Mouse (Mus musculus) regulatory T cell (primary cell): Measurements from ENCODE around the gene Slc44a5.
"Not testable (repeated sequence)": the region's sequence is repeated elsewhere in the genome, so short reads cannot be mapped to it uniquely, and the experiment has no call there.

Experiments
- in situ Hi-C: fragments of 300-600 bp; cut with MboI, MseI; formaldehyde crosslinking; loops from one replicate; pipeline ENCODE4 v1.15.1; 2025; ENCODE audit warnings: high pct_unique_total_duplicates

Slc44a5 gene

DNA sequence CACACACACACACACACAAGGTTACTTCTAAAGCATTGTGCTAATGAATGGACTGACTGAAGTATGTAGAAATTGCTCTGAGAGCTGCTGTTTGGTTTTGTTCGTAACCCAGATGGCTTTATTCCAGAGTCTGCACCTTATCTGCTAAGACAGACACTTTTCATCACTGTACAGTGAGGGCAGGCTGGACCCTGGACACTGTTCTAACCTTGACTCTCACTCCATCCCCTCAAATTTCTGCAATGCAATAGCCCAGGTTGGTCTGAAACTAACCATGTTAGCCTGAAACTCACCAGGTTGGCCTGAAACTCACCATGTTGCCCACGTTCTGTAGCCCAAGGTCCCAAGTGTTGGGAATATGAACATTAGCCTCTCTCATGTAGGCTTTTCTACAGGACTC lies 239.3 kb downstream of the Slc44a5 start:
- in situ Hi-C loops: no loop called here

GRCm38 (mm10) chr3:154215309-154215708 lies 242.1 kb downstream of the Slc44a5 start:
- in situ Hi-C loops: no loop called here

DNA sequence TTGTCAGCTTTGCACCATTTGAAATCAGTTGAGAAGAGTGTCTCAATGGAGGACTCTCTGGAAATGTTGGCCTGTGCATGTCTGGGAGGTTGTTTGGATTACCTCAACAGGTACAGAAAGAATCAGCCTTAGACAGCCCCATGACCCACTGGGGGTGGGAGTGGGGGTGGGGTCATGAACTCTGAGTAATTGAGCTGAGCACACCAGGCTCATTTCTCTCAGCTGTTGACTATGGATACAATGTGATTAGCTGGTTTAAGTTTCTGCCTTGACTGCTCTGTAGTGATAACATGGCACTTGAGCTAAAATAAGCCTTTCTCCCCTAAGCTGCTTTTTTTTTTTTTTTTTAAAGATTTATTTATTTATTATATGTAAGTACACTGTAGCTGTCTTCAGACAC lies 242.5 kb downstream of the Slc44a5 start:
- in situ Hi-C loops: no loop called here

GRCm38 (mm10) chr3:154222141-154222591 lies 248.9 kb downstream of the Slc44a5 start:
- in situ Hi-C loops: no loop called here

GRCm38 (mm10) chr3:154222688-154223087 lies 249.5 kb downstream of the Slc44a5 start:
- in situ Hi-C loops: no loop called here

GRCm38 (mm10) chr3:154226100-154226752 lies 253.0 kb downstream of the Slc44a5 start:
- in situ Hi-C loops: loop anchor here (5.0 kb wide), 1 partner anchor 264 kb away; no protein-coding TSS in a partner anchor

GRCm38 (mm10) chr3:154244932-154245331 lies 271.7 kb downstream of the Slc44a5 start:
- in situ Hi-C loops: no loop called here

- in situ Hi-C loops: no loop called here
Observed at GRCm38 (mm10) chr3:154251486-154251885, 278.2 kb downstream of the Slc44a5 start.

GRCm38 (mm10) chr3:154252219-154252618 lies 279.0 kb downstream of the Slc44a5 start:
- in situ Hi-C loops: no loop called here

GRCm38 (mm10) chr3:154254187-154254586 lies 281.0 kb downstream of the Slc44a5 start:
- in situ Hi-C loops: not testable (repeated sequence)

DNA sequence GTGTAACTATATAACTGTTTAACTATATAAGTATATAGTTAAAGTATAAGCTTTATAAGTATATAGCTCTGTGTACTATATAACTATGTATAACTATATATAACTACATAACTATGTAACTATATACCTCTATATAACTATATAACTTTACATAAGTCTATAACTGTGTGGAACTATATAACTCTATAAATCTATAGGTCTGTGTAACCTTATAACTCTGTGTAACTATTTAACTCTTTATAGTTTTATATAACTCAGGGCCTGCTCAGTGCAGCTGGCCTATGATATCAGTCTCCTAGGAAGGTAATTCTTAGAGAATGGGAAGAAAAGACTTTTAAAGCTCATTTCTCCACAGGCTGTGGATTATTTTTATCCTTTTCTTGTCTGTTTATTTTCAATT lies 284.1 kb downstream of the Slc44a5 start:
- in situ Hi-C loops: no loop called here

GRCm38 (mm10) chr3:154268313-154268712 lies 295.1 kb downstream of the Slc44a5 start:
- in situ Hi-C loops: loop anchor here (5.0 kb wide), 1 partner anchor 309 kb away; no protein-coding TSS in a partner anchor

- in situ Hi-C loops: loop anchor here (5.0 kb wide), 1 partner anchor 307 kb away; no protein-coding TSS in a partner anchor
Observed at GRCm38 (mm10) chr3:154269757-154270366, 296.6 kb downstream of the Slc44a5 start.

DNA sequence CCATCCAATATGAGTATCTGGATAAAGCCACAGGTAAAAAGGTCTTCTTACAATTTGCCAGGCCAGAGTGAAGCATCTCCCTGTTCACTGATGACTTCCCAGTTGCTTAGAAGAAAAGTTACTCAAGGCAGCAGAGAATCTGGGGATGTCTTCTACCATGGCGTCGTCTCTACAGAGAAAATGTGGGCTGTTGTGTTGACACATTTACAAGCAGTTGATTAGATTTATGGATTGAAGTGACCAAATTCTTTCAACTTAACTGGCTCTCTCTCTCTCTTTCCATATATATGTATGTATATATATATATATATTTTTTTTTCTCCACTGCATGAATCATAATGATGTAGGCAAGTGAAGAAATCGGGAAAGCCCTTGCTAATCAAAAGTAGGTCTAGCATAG lies 301.4 kb downstream of the Slc44a5 start:
- in situ Hi-C loops: no loop called here

DNA sequence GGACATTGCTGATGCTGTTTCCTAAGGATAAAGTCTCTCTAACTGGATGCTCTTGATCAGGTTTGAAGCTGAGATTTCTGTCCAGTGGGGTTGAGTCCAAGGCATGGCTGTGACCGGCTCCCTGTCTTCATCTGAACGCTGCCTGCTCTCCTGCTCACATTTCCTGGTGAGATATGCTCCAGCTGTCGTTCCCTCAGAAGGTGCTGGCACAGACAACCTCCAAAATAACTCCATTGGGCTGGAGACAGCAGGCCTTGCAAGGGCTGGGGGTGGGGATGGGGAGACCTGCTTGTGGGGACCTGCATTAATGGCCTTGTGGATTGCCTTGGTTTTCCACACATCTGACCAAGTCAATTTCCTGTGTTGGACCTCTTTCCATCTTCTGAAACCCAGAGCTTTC lies 311.0 kb downstream of the Slc44a5 start:
- in situ Hi-C loops: no loop called here

- in situ Hi-C loops: no loop called here
Observed at GRCm38 (mm10) chr3:154285351-154285750, 312.1 kb downstream of the Slc44a5 start.

DNA sequence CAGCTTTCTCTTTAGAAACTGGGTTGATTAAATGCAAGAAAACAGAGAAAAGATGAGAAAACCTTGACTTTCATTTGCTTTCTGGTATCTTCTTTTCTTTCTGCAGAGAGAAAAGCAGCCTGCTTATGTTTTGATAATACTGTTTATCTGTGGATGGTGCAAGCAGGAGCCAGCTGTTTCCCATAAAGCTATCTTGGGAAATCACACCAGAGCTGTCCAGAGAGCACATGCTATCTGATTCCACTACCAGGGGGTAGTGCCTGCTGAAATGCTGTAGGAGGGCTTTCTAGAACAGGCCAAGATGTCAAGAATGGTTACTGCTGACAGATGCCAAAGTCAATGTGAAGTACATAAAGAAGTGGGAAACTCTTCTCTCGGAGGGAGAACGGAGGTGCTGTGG lies 314.0 kb downstream of the Slc44a5 start:
- in situ Hi-C loops: no loop called here

DNA sequence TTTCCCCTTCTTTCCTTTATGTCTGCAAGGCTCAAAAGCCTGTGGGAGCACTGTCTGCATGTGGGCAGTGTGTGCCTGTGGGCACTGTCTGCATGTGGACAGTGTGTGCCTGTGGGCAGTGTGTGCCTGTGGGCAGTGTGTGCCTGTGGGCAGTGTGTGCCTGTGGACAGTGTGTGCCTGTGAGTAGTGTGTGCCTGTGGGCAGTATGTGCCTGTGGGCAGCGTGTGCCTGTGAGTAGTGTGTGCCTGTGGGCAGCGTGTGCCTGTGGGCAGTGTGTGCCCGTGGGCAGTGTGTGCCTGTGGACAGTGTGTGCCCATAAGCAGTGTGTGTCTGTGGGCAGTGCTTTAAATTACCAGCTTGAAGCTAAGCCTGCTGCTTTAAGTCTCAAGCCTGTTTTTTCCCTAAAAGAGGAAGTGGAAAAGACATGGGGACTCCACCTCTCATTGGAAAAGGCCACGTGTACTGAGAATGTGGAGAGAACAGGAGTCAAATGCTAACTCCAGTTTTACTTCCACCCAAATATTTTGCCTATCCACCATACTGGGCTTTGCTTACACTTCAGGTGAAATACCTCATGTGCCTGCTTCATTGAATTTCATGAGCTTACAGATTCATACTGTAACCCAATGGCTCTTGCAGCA lies 315.3 kb downstream of the Slc44a5 start:
- in situ Hi-C loops: no loop called here

DNA sequence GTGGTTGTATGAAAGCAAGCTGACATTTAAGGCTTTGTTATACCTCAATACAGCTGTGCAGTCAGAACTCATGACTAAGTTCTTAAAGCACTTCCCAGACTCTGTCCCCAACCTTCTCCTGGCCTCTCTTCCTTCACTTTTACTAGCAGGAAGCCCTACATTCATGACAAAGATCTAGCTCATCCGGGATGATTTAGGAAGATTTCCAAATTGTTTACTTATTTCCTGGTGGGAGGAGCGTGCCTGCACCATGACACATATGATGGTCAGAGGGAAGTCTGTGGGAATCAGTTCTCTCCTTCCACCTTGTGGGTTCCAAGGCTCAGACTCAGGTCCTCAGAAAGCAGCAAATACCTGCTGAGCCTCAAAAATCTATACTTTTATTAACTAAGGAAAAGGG lies 317.1 kb downstream of the Slc44a5 start:
- in situ Hi-C loops: no loop called here

- in situ Hi-C loops: no loop called here
Observed at GRCm38 (mm10) chr3:154292126-154292525, 318.9 kb downstream of the Slc44a5 start.

DNA sequence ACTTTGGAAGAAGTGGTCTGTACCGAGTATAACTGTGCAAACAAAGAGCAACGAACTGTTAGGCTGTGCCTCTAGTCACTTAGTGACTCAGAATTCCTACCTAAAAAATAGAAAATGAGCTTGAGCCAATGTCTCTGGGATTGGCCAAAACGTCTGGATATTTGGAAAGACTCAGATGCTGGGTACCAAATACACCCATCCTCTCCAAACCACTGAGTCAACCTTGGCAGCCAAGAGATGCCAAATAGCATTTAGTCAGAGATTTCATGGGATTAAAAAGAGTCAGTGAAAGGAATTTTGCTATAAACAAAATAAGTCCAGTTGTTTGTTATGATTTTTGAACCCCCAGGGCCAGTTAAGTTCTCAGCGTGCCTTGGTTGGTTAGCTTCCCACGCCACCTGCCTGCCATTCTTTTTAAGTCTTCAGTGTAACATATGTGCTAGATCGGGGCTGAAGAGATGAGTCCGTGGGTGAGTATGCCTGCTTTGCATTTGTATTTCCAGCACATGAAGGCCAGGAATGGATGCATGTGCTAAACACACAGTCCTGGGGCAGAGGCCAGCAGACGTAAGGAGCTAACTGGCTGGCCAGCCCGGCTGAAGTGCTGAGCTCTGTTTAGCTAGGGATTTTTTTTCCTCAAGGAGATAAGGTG lies 320.7 kb downstream of the Slc44a5 start:
- in situ Hi-C loops: no loop called here
